Mouse (Mus musculus) hindbrain, postnatal 0 days (tissue): ENCODE results near the gene Cacna2d4. TPM values are rescaled to one million over a fixed set of nuclear protein-coding genes. Genes with fewer than 3 reads are reported as not detected.

Experiments used
- ATAC-seq: fragments of 200-750 bp; cut with Nextera tagmentation; 2 replicates; pipeline ENCODE4 v1.8.0; 2017; ENCODE audit warnings: mild to moderate bottlenecking, moderate TSS enrichment, moderate library complexity
- DNase-seq: peaks from one replicate; pipeline ENCODE4 v3.0.0-alpha.2; 2015; ENCODE audit warnings: low spot score
- H3K27ac ChIP-seq: fragments of 300-500 bp; sonication (generic); 2 replicates; pipeline ENCODE4 v1.5.1; 2014; ENCODE audit warnings: mild to moderate bottlenecking
- H3K27me3 ChIP-seq: fragments of 300-500 bp; sonication (generic); 2 replicates; pipeline ENCODE4 v1.6.1; 2014; ENCODE audit warnings: low read length, mixed read lengths; ENCODE audit not compliant: insufficient read depth
- H3K36me3 ChIP-seq: fragments of 300-500 bp; sonication (generic); 2 replicates; pipeline ENCODE4 v1.6.1; 2014; ENCODE audit warnings: low read length, mixed read lengths; ENCODE audit not compliant: insufficient read depth
- H3K4me1 ChIP-seq: fragments of 300-500 bp; sonication (generic); 2 replicates; pipeline ENCODE4 v1.6.1; 2014; ENCODE audit warnings: antibody characterized with exemption, low read length, mixed read lengths; ENCODE audit not compliant: insufficient read depth
- H3K4me2 ChIP-seq: fragments of 300-500 bp; sonication (generic); 2 replicates; pipeline ENCODE4 v1.6.1; 2014; ENCODE audit warnings: low read depth, mild to moderate bottlenecking, low read length, moderate library complexity, mixed read lengths
- H3K4me3 ChIP-seq: fragments of 300-500 bp; sonication (generic); 2 replicates; pipeline ENCODE4 v1.5.1; 2014; ENCODE audit warnings: low read length
- H3K9ac ChIP-seq: fragments of 300-500 bp; sonication (generic); replicated peaks from 2 replicates; pipeline ENCODE4 v1.6.1; 2014; ENCODE audit warnings: mild to moderate bottlenecking, low read length, moderate library complexity, mixed read lengths
- H3K9me3 ChIP-seq: fragments of 300-500 bp; sonication (generic); 2 replicates; pipeline ENCODE4 v1.6.1; 2016; ENCODE audit warnings: low read length, mixed read lengths
- CTCF ChIP-seq: IDR thresholded peaks from 2 replicates; pipeline ENCODE4 v1.5.1; 2016; ENCODE audit warnings: antibody characterized with exemption, control low read depth, low read depth
- WGBS: fragments of 180-500 bp; shearing (Covaris S2); extraction: QIAGEN DNeasy Blood & Tissue Kit; methylation state at CpG from one replicate; pipeline ENCODE4 v1.1.7; 2014; 5-methylcytosine and 5-hydroxymethylcytosine counted together
- polyA plus RNA-seq: library from polyadenylated mRNA; unstranded; fragments of >200 nt; fragmentation: Nextera tagmentation; extraction: Ambion mirVana; gene quantifications from 2 replicates; pipeline ENCODE4 v1.2.1, GENCODE M21; 2015
- total RNA-seq: library from RNA; depleted of rRNA; stranded (reverse); fragments of >200 nt; gene quantifications from 2 replicates; pipeline ENCODE4 v1.2.3, GENCODE M21; 2014

Gene Cacna2d4
- total and polyA plus RNA-seq, 2 experiments from 2014 or later, result 1.2 to 2.6 TPM

DNA sequence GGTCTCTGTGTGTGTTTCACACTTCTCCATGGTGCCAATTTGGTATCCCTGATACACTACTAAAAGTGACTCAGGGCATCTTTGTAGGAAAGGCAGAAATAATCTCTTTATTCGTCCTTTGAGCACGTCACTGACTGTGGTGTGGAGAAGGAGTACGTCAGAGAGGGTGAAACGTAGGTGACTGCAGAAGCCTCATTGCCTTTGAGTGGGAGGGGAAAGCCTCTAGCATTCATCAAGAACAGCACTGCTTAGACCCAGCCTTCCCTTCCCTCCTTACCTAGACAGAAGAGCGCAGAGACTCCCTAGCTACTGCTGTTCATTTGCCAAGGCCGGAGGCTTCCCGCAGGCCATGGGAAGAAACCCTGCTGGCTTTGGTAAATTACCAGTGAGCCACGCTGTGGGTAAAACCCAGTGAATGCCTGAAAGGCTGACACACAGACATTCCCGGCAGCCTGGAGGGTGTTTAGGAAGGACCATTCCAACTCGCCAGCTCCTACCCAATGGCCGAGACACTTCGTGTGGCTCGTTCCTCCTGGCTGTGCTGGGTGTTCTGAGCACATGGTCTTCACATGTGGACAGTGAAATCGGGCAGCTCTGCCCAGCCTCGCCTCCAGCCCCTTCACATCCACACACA lies 17.0 kb upstream of the Cacna2d4 start:
- no peak overlapping the region for H3K9ac ChIP-seq
- H3K27me3 ChIP-seq, result no peaks in the 10 kb centered on the region
- ATAC-seq (no peak), DNase-seq (no peak)
- no peak overlapping the region for H3K4me3 ChIP-seq
- no peak overlapping the region for H3K4me2 ChIP-seq
- H3K4me1 ChIP-seq, result peaks cover 5% of the 10 kb centered on the region
- 55% methylated on average over 15 of the region's 15 CpGs for WGBS
- H3K27ac ChIP-seq, result no peak overlapping the region
- no peaks in the 10 kb centered on the region for H3K9me3 ChIP-seq
- TF ChIP-seq CTCF, result no peak
- H3K36me3 ChIP-seq, result peaks cover 12% of the 10 kb centered on the region

- Histone ChIP-seq H3K36me3 (peaks cover 7% of the 10 kb centered on the region; the same call in 1 of the 2 replicates), H3K27ac (no peak overlapping the region), H3K4me2 (no peak overlapping the region), H3K9ac (no peak overlapping the region), H3K4me1 (peaks cover 9% of the 10 kb centered on the region), H3K9me3 (no peaks in the 10 kb centered on the region), H3K27me3 (no peaks in the 10 kb centered on the region), H3K4me3 (no peak overlapping the region)
- 37% methylated on average over 10 of the region's 10 CpGs for WGBS
- DNase-seq (peak; percentile 88), ATAC-seq (peak; percentile 73)
- TF ChIP-seq CTCF, result peak; percentile 92
These were observed 16.0 kb upstream of the Cacna2d4 start for GRCm38 (mm10) chr6:119220297-119220696.

DNA sequence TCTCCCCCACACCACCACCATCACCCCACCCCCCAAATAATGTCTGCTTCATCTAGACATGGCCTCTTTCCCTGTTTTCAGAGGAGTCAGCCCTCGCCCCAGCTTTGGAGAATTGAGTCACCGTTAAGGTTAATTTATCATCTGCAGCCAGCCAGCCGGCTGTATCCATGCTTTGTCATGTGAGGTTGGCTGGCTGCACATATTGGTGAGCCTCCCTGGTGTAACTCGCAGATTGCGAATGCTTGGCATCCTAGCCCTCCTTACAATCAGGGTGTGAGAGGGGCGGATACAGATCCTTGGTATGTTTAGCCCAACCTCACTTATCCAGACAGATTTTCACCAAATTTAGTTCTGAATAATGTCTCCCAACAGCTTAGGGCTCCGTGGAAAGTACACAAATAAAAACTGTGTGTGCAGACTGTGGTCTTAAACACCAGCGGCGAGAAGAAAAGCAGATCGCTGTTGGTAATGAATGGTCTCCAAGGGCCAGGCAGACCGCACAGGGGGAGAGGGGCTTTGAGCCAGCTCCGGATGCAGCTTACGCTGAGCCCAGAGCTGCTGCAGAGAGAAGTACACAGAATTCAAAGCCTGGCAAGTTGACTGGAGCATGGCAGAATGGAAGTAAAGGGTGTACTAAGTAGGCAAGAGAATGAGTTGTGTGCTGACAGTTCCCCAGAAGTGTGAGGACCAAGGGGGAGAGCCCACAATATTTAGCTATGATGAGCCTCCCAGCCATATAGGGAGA lies 11.7 kb upstream of the Cacna2d4 start:
- peaks cover 16% of the 10 kb centered on the region for H3K4me1 ChIP-seq
- H3K9me3 ChIP-seq, result no peaks in the 10 kb centered on the region
- peak; percentile 67 for ATAC-seq
- H3K27ac ChIP-seq, result peak overlapping the region; percentile 32; the same call in 1 of the 2 replicates
- peak; percentile 76 for DNase-seq
- H3K4me3 ChIP-seq, result no peak overlapping the region
- 21% methylated on average over 13 of the region's 13 CpGs for WGBS
- TF ChIP-seq CTCF, result no peak
- no peaks in the 10 kb centered on the region for H3K27me3 ChIP-seq
- H3K36me3 ChIP-seq, result no peaks in the 10 kb centered on the region
- H3K9ac ChIP-seq, result no peak overlapping the region
- H3K4me2 ChIP-seq, result peak overlapping the region; percentile 10; the same call in 1 of the 2 replicates

GRCm38 (mm10) chr6:119225226-119225625 lies 11.1 kb upstream of the Cacna2d4 start:
- 52% methylated on average over 12 of the region's 12 CpGs for WGBS
- no peak overlapping the region for H3K4me2 ChIP-seq
- TF ChIP-seq CTCF, result no peak
- H3K27ac ChIP-seq, result peak overlapping the region; percentile 32; the same call in 1 of the 2 replicates
- no peaks in the 10 kb centered on the region for H3K9me3 ChIP-seq
- H3K4me3 ChIP-seq, result no peak overlapping the region
- H3K9ac ChIP-seq, result no peak overlapping the region
- peaks cover 16% of the 10 kb centered on the region for H3K4me1 ChIP-seq
- no peaks in the 10 kb centered on the region for H3K27me3 ChIP-seq
- H3K36me3 ChIP-seq, result no peaks in the 10 kb centered on the region
- ATAC-seq (peak; percentile 50), DNase-seq (no peak)

GRCm38 (mm10) chr6:119225731-119226130 lies 10.6 kb upstream of the Cacna2d4 start:
- no peaks in the 10 kb centered on the region for H3K9me3 ChIP-seq
- ATAC-seq, result no peak
- no peak overlapping the region for H3K27ac ChIP-seq
- peaks cover 13% of the 10 kb centered on the region for H3K4me1 ChIP-seq
- no peaks in the 10 kb centered on the region for H3K36me3 ChIP-seq
- 82% methylated on average over 6 of the region's 6 CpGs for WGBS
- TF ChIP-seq CTCF, result no peak
- H3K4me3 ChIP-seq, result no peak overlapping the region
- H3K9ac ChIP-seq, result no peak overlapping the region
- DNase-seq, result no peak
- H3K4me2 ChIP-seq, result no peak overlapping the region
- no peaks in the 10 kb centered on the region for H3K27me3 ChIP-seq

DNA sequence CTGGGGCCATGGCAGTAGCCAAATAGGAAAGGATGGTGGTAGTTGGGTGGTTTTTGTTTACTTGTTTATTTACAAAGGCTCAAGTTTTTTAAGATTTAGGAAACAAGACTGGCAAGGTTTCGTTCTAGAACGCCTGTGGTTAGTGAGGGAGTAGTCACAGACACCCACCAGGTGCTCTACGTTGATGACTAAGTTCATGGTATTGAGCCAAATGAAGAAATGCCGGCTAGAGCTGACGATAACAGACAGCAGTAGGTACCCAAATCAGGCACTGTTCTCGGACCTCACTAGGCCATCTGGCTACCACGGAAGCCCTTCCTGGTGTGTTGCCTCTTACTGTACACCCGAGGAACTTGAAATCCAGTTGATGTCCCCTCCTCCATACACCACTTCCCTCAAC lies 9.3 kb upstream of the Cacna2d4 start:
- Histone ChIP-seq H3K4me3 (no peak overlapping the region), H3K27ac (no peak overlapping the region), H3K36me3 (no peaks in the 10 kb centered on the region), H3K9ac (no peak overlapping the region), H3K27me3 (no peaks in the 10 kb centered on the region), H3K9me3 (no peaks in the 10 kb centered on the region), H3K4me2 (no peak overlapping the region), H3K4me1 (peaks cover 11% of the 10 kb centered on the region)
- ATAC-seq (no peak), DNase-seq (no peak)
- 90% methylated on average over 8 of the region's 8 CpGs for WGBS
- TF ChIP-seq CTCF, result no peak
